Mouse (Mus musculus) brain, embryonic 14.5 days (tissue): ENCODE results near the gene Elmo1. TPM values are rescaled to one million over a fixed set of nuclear protein-coding genes. Genes with fewer than 3 reads are reported as not detected.

Experiments used
- DNase-seq: peaks from one replicate; pipeline ENCODE4 v3.0.0-alpha.2; 2011; ENCODE audit warnings: low read depth
- CTCF ChIP-seq: fragments of 200-500 bp; IDR thresholded peaks from 2 replicates; pipeline ENCODE4 v1.5.1; 2012; ENCODE audit warnings: inconsistent platforms, mild to moderate bottlenecking, moderate library complexity, borderline replicate concordance; ENCODE audit not compliant: insufficient read depth, insufficient read length; ENCODE audit errors: extremely low read depth
- POLR2A ChIP-seq: fragments of 200-500 bp; IDR thresholded peaks from 2 replicates; pipeline ENCODE4 v1.6.1; 2012; ENCODE audit warnings: mild to moderate bottlenecking, inconsistent platforms, borderline replicate concordance; ENCODE audit not compliant: poor library complexity, insufficient read depth, insufficient read length, severe bottlenecking; ENCODE audit errors: extremely low read depth
- polyA plus RNA-seq: library from polyadenylated mRNA; depleted of rRNA; stranded (reverse); fragments of >200 nt; gene quantifications from 2 replicates; pipeline ENCODE4 v1.2.3, GENCODE M21; 2012

Elmo1 gene
- polyA plus RNA-seq, 1 experiment: 46.9 TPM

DNA sequence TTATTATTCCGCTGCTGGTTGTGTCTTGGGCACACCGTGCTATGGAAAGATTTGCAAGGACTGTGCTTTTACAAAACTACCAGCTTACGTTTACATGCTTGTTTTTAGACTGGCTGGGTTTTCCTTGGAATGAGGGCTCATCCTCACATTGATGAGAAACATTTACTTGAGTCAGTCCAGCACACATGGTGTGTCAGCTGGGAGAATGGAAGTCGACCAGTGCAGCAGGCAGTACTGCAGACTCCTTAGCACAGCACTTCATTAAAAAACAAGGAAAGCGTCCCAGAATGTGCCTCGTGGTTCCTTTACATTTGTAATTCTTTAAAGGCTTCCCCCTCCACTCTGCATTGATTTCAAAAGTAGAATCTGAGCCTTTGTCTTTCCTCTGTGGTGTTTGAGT, 179.8 kb downstream of the Elmo1 start:
- DNase-seq: peak; percentile 65

DNA sequence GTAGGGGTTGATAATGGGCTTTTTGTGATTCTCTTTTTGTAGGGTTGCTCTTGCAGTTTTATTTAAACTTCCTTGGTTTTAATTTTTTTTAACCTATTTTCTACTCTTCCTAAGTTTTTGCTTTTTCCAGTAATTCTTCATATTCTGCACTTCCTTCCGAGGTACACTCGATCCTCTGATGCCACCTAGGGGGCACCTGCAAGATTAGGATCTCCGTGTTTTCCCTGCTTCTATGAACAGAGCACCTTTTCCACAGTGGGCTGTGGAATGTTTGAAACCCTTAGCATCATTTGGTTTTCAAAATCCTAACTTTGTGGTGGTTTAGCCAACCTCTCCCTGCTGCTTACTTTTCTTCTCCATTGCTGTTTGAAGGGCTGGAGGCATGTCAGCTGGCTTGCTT, 181.4 kb downstream of the Elmo1 start:
- TF ChIP-seq CTCF: peak; percentile 66; the same call in 1 of the 2 replicates
- no peak for TF ChIP-seq POLR2A
- DNase-seq: peak; percentile 72

More for the DNA sequence above, 179.8 kb downstream of the Elmo1 start:
- TF ChIP-seq CTCF (no peak), POLR2A (no peak)

DNA sequence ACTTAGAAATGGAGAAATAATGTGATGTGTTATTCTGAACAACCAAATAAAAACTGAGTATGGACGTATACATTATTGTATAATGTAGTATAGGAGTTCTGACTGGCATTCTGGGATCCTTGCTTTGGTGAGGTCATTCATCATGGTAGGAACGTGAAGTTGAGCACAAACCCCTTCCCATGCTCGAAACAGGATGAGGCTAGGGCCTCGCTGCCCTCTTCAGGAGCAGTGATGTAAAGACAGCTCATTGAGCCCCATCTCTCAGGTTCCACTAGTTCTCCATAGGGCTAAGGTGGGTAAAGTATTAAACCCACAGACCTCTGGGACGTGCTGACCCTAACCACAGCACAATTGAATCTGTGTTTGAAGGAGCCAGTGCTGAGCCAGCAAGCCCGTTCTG, 182.2 kb downstream of the Elmo1 start:
- TF ChIP-seq POLR2A: no peak
- peak; percentile 63 for TF ChIP-seq CTCF
- peak; percentile 62 for DNase-seq

DNA sequence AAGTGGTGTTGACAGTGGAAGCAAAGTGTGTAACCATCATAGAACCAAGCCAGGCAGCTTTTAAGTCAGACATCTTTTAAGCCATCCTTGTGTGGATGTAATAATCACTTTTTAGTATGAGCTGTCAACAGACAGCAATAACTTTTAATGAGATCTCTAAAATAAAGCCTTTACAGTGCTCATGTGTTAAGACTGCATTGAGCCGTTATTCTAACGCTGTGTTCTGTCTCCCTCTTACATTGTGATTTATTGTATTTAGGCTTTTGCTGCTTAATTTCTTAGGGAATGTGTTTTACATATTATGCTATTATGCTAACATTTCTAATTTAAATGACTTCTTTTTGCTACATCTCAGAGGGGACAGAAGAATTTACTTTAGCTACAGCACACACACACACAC, 189.5 kb downstream of the Elmo1 start:
- DNase-seq: no peak
- no peak for TF ChIP-seq CTCF
- TF ChIP-seq POLR2A: no peak

DNA sequence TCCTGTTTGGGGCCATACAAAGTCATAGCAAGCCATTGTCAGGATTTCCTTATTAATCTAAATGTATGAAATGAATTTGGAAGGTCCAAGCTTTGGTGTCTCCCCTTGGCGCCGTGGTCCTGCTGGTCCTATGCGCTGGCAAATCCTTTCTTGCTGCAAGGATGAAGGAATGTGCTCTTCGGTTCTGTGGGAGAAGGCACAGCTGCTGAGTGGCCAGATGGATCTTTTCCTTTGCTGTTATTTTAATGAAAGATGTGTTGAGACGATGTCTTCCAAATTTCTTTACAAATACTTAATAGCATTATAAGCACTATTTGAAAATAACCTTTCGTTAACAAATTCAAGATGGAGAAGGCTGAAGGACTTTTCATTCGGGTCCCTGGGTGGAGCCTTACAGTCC, 193.5 kb downstream of the Elmo1 start:
- no peak for DNase-seq
- TF ChIP-seq POLR2A: no peak
- no peak for TF ChIP-seq CTCF

DNA sequence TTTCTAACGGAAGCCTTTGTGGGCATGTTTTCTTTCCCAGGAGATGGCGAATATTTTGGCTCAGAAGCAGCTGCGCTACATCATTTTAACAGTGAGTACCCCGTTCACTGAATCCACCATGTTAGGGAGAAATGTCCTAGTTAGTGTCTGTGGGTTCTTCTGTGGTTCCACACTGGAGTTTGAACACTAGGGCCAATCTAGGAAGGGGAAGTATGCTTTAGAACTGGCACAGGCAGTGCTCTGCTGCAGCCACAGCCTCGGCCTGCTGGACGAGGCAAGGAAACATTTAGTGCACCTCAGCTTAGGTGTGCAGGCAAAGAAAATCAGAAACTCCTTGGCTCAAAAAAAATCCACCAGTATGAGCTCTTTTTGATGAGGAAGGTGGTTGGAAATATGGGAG, 196.3 kb downstream of the Elmo1 start:
- no peak for DNase-seq
- TF ChIP-seq CTCF (no peak), POLR2A (no peak)

DNA sequence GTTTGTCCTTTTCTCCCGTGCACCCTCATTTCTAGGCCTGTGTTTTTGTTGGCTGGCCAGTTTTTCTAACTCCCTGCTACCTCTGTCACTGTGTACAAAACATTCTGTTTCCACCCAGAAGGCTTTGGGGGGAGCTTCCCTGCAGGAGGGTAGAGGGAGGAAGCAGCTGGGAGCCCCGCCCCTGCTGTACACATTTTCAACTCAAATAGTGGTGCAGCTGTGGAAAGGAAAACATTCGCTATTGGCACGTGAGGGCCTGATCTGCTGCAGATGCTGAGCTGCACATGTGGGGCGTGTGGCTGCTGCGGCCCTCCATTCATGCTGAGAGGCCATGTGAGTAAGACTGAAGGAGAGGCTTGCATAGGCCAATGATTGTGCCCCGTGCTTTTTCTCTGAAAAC, 198.0 kb downstream of the Elmo1 start:
- TF ChIP-seq CTCF (no peak), POLR2A (no peak)
- DNase-seq: peak; percentile 59

DNA sequence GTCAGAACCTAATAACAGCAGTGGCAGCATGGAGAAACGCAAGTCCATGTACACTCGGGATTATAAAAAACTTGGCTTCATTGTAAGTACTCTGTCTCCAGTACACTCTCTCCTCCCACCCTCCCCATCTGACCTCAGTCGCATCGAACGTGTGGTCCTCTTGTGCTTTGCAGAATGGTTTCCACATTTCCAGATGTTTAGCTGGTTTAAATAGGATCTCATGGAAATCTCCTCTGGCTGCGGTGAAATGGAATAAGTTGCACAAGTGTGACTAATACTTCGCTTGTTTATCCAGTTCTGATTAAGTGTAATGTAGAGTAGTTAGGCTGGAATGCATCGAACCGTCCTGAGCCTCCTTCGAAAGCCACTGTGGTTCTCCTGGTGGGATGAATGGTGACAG, 200.0 kb downstream of the Elmo1 start:
- TF ChIP-seq POLR2A (no peak), CTCF (no peak)
- DNase-seq: no peak

DNA sequence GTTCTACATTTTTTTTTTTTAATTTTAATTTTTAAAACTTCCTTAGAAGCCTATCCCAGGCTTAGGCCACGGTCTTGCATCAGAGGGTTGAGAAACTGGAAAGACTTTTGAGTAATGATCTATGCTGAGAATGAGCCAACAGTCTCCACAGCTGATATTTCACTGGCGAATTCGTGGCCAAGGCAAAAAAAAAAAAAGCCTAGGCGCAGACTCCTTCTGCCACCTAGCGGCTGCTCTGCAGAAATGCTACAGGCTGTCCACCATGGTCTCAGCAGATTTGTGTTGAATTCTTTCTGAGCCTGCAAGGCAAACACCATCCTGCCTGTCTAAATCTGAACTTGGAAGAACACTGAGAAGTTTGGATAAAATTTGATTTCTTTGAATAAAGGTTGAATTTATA, 202.0 kb downstream of the Elmo1 start:
- peak; percentile 85 for DNase-seq

DNA sequence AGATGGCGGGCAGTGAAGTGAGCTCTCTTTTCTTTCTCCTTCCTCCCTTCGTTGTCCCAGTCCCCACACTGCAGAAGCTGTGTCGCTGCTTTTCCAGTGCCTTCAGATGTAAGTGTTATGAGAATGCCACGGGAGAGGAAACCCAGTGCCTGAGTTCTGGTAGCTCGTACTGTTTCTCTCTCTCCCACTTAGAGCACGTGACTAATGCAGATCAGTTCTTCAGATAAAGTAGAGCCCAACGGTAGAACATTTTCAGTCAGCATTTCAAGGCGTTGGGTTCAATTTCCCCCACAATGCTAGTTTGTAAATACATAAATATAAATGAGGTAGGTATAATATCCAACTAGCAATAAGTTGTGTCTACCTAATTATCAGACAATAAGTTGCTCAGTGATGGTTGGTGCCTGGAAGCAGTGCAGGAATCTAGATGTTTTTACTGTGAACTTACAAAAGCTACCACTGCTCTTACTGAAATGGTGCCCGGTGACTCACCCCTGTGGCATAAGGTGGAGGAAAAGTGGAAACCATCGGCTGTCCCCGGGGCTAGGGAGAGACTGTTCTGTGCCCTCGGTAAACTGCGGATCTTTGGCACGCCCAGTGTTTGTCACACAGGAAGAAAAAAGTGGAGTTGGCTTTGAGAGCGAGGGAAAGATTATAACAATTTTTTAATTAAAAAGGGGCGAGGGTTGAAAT, 205.0 kb downstream of the Elmo1 start:
- DNase-seq: no peak
- TF ChIP-seq CTCF: no peak
- TF ChIP-seq POLR2A: no peak

More for the DNA sequence above, 202.0 kb downstream of the Elmo1 start:
- no peak for TF ChIP-seq POLR2A
- peak; percentile 92 for TF ChIP-seq CTCF

DNA sequence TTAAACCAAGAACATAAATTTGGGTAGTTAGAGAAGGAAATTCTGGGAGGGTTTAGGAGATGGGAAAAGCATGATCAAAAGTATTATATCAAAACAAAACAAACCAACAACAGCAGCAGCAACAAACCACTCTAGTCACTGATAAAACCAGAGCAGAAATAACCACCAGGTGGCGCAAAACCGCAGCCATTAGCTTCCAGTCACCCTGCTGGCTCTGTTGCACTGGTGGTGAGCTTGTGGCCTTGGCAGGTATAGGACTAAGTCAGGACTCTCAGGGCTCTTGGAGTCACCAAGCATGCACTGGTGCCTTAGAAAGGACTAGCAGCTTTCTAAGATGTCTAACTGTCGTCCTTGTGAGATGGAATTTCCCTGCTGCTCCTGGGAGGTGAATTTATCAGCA, 207.4 kb downstream of the Elmo1 start:
- TF ChIP-seq CTCF (peak; percentile 82), POLR2A (no peak)
- peak; percentile 83 for DNase-seq

DNA sequence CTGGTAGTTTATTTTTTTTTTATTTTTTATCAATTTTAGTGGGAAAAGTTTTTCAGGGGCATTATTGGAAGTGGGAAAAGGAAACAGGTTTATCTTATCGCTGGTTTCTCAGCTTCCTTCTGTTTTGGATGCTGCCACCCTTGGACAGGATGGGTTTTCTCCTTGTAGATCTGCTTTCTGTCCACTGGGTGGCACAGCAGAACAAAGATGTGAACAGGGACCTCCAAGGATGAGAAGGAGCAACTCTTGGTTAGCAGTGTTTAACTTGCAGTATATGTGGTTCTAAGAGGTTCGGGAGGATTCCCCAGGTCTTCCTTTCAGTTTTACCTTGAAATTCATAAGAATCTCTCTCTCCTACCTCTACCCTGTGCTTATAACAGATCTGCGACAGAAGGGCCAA, 209.0 kb downstream of the Elmo1 start:
- peak; percentile 87 for DNase-seq
- TF ChIP-seq POLR2A: no peak
- peak; percentile 83 for TF ChIP-seq CTCF

DNA sequence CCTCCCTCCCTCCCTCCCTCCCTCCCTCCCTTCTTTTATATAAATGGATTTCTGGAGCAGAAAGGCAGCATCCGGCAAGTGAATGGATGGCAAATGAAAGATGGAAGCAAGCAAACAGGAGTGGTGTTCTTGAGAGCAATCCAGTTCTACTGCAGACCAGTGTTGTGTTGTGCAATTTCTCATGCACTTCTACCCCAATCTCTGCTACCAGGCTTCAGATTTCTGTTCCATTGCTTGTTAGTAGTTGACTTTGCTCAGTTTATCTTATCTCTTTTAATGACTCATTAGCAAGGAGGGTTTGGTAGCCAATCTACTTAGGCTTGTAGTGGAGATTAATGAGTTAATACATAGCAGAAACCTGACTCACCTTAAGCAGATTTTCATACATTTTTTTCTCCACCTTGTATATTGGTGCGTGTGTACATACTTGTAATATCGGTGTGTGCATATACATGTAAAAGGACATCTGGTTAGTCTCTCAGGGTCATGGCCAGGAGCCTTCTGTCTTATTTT, 209.7 kb downstream of the Elmo1 start:
- DNase-seq: no peak
- TF ChIP-seq POLR2A: no peak
- no peak for TF ChIP-seq CTCF
